Mouse (Mus musculus): Measurements from ENCODE around the gene Far2. TPM values are rescaled to one million over a fixed set of nuclear protein-coding genes. Genes with fewer than 3 reads are reported as not detected.

Far2 gene
- total RNA-seq, 1 experiment from 2014 or later: 1.7 TPM

DNA sequence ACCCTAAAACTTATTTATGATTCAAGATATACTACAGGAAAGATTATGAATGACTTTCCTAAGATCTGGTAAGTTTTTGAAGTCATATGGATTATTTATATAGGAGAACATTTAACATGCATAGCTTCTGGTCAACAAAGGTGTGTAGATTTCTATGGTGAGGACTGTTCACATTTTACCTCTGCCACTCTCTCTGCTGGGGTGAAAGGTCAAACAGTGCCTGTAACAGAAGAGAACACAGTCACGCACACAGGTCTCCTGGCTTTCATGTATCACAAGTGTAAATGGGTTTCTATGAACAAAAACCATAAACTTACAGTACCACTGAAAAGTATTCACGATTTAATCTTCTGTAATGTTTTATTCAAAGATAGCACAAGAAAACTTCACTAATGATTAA, 152.1 kb downstream of the Far2 start:
- ATAC-seq (replicated peaks in 1 of 2; ENCODE audit: insufficient read depth in 1 of 2, low FRiP score in 2 of 2, low TSS enrichment in 1 of 2, low read depth in 1 of 2, poor library complexity in 2 of 2, severe bottlenecking in 2 of 2): no peak

DNA sequence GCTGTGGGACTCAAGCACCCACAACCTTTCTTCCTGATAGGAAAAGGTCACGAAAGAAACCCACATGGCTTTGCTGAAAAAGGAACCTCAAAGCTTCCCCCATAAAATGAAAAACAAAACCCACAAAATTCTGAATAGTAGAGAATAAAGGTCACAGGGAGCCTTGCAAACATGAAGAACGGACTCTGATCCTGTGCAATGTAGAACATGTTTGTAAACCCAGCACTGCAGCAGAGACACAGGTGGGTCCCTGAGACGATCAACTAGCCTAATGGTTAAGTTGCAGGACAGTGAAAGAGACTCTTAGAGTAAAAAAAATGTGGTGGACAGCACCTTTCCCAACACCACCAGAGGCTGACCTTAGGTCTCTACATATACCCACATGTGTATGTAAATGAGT, 152.7 kb downstream of the Far2 start:
- no peak for ATAC-seq (replicated peaks in 1 of 2; ENCODE audit: insufficient read depth in 1 of 2, low FRiP score in 2 of 2, low TSS enrichment in 1 of 2, low read depth in 1 of 2, poor library complexity in 2 of 2, severe bottlenecking in 2 of 2)

DNA sequence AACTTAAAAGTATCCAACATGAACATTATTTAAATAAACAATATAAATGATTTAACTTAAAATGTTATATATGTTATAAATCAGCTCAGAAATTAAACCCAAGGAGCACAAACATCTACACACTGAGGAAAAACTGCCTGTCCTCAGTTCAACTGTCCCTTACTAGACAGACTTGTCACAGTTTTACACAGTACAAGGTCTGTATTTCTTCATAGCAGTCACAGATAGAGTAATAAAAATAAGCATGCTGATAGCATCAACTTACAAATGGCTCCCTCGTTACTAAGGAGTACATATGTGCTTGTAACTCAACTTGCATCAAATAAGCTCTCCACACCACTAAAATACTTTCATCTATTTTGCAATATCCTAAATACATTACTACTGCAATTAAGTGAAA, 158.1 kb downstream of the Far2 start:
- ATAC-seq (replicated peaks in 1 of 2; ENCODE audit: insufficient read depth in 1 of 2, low FRiP score in 2 of 2, low TSS enrichment in 1 of 2, low read depth in 1 of 2, poor library complexity in 2 of 2, severe bottlenecking in 2 of 2): no peak

GRCm38 (mm10) chr6:148207522-148207921, 160.5 kb downstream of the Far2 start:
- no peak for ATAC-seq (replicated peaks in 1 of 2; ENCODE audit: insufficient read depth in 1 of 2, low FRiP score in 2 of 2, low TSS enrichment in 1 of 2, low read depth in 1 of 2, poor library complexity in 2 of 2, severe bottlenecking in 2 of 2)

- peak in 1 of 2 experiments; percentile 7; a peak in 1 of 4 replicates for ATAC-seq (replicated peaks in 1 of 2; ENCODE audit: insufficient read depth in 1 of 2, low FRiP score in 2 of 2, low TSS enrichment in 1 of 2, low read depth in 1 of 2, poor library complexity in 2 of 2, severe bottlenecking in 2 of 2)
Measured at GRCm38 (mm10) chr6:148211391-148211876, 164.4 kb downstream of the Far2 start.

- ATAC-seq (replicated peaks in 1 of 2; ENCODE audit: insufficient read depth in 1 of 2, low FRiP score in 2 of 2, low TSS enrichment in 1 of 2, low read depth in 1 of 2, poor library complexity in 2 of 2, severe bottlenecking in 2 of 2): peak; percentile 97
Measured at GRCm38 (mm10) chr6:148211897-148212680, 165.0 kb downstream of the Far2 start, which contains the start of gene Ergic2. Ergic2 (minus strand) TSS chr6:148212374.

DNA sequence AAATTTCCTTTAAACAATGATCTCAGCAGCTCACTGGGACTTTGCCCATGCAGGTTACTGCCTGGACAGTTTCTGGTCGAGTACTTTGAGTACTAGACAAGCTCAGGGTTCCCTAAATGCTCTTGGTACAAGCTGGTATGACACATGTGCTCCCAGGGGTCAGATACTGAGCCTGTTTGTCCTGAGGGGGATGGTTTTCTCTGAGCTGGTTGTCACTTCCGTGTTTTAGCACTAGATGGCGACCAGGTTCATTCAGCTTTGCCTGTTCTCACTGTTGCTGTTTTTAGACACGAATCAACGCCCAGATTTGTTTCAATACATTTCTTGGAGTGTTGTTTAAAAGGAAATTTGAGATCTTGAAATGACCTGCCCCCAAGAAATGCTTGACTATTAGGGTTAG, 167.7 kb downstream of the Far2 start:
- peak in 1 of 2 experiments; percentile 20; a peak in 1 of 4 replicates for ATAC-seq (replicated peaks in 1 of 2; ENCODE audit: insufficient read depth in 1 of 2, low FRiP score in 2 of 2, low TSS enrichment in 1 of 2, low read depth in 1 of 2, poor library complexity in 2 of 2, severe bottlenecking in 2 of 2)

DNA sequence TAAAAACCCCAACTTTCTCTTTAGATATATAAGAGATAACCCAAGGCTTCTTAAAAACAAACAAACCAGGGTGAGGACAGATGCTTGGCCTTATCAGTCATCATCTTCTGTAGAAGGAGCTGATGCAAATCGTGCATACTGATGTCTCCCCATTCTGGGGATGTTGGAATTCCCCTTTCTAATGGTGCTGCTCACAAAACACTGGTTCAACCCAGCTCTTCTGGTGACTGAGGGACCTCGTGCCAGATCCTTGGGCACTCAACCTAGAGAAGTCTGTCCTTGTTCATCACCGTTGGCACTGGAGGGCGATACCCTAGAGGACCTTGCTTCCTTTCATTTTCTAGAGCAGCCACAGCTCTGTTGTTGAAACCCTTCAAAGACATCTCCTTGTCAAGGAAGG, 169.7 kb downstream of the Far2 start:
- ATAC-seq (replicated peaks in 1 of 2; ENCODE audit: insufficient read depth in 1 of 2, low FRiP score in 2 of 2, low TSS enrichment in 1 of 2, low read depth in 1 of 2, poor library complexity in 2 of 2, severe bottlenecking in 2 of 2): no peak

- ATAC-seq (replicated peaks in 1 of 2; ENCODE audit: insufficient read depth in 1 of 2, low FRiP score in 2 of 2, low TSS enrichment in 1 of 2, low read depth in 1 of 2, poor library complexity in 2 of 2, severe bottlenecking in 2 of 2): peak; percentile 56 to 65
Measured at GRCm38 (mm10) chr6:148218235-148219076, 171.4 kb downstream of the Far2 start.

DNA sequence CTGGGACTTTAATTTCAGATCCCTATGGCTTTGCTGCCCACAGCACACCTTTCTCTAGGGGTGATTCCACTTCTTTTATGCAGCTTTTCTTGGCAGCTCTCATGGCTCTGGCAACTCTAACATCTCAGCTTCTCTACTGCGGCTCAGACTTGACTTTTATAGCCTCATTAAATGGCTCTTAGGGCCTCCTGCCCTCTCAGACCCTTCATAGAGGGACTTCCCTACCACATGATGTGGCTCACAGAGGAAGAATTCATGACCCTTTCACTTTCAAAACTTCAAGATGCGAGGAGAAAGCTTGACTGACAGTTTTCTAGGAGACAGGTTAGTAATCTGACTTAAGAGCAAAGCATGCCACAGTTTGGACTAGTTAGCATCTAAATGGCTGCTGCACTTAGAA, 175.6 kb downstream of the Far2 start:
- no peak for ATAC-seq (replicated peaks in 1 of 2; ENCODE audit: insufficient read depth in 1 of 2, low FRiP score in 2 of 2, low TSS enrichment in 1 of 2, low read depth in 1 of 2, poor library complexity in 2 of 2, severe bottlenecking in 2 of 2)

DNA sequence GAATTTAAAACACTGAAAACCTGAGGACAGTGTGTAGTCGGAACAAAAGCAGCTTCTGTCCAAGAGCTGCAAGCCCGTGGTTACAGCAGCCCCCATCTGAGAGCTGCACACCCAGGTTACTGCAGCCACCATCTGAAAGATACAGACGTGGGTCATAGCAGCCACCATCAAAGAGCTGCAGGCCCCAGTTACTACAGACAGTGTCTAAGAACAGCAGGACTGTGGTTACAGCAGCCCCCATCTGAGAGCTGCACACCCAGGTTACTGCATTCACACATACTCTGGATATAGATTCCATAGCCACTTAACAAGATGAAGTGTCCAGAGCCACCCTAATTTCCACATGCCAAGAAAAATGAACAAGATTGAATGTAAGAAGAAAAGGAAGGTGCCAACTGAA, 180.5 kb downstream of the Far2 start:
- ATAC-seq (replicated peaks in 1 of 2; ENCODE audit: insufficient read depth in 1 of 2, low FRiP score in 2 of 2, low TSS enrichment in 1 of 2, low read depth in 1 of 2, poor library complexity in 2 of 2, severe bottlenecking in 2 of 2): no peak

Other genes with a start within 250 kb of the Far2 start
- gene Ergic2, start 165.1 kb downstream of the Far2 start, total RNA-seq (2017): 107 and 161 TPM in 2 replicates